Mouse (Mus musculus) lung, postnatal 0 days (tissue): ENCODE measurements at regions not wholly inside any gene's neighbourhood (a gene's known extent, or its start where the extent isn't known, plus 50 kb on each side); places are given as distances from the start of the nearest gene placed in this dataset.

Experiments
- ATAC-seq: fragments of 200-750 bp; cut with Nextera tagmentation; 2 replicates; pipeline ENCODE4 v1.8.0; 2017; ENCODE audit warnings: moderate library complexity
- DNase-seq: peaks from one replicate; pipeline ENCODE4 v3.0.0-alpha.2; 2016; ENCODE audit warnings: low spot score
- H3K27ac ChIP-seq: fragments of 300-500 bp; sonication (generic); 2 replicates; pipeline ENCODE4 v1.5.1; 2014; ENCODE audit warnings: antibody characterized with exemption, mild to moderate bottlenecking, low read length, mixed read lengths
- H3K27me3 ChIP-seq: fragments of 300-500 bp; sonication (generic); replicated peaks from 2 replicates; pipeline ENCODE4 v1.6.1; 2014; ENCODE audit warnings: low read length, mixed read lengths; ENCODE audit not compliant: insufficient read depth
- H3K36me3 ChIP-seq: fragments of 300-500 bp; sonication (generic); 2 replicates; pipeline ENCODE4 v1.6.1; 2014; ENCODE audit warnings: low read length, mixed read lengths; ENCODE audit not compliant: insufficient read depth
- H3K4me1 ChIP-seq: fragments of 300-500 bp; sonication (generic); 2 replicates; pipeline ENCODE4 v1.6.1; 2014; ENCODE audit warnings: antibody characterized with exemption, low read depth, low read length, mixed read lengths; ENCODE audit not compliant: insufficient read depth
- H3K4me2 ChIP-seq: fragments of 300-500 bp; sonication (generic); replicated peaks from 2 replicates; pipeline ENCODE4 v1.6.1; 2014; ENCODE audit warnings: low read depth, mild to moderate bottlenecking, low read length, moderate library complexity, mixed read lengths
- H3K4me3 ChIP-seq: fragments of 300-500 bp; sonication (generic); 2 replicates; pipeline ENCODE4 v1.5.1; 2014; ENCODE audit warnings: low read depth, low read length
- H3K9ac ChIP-seq: fragments of 300-500 bp; sonication (generic); replicated peaks from 2 replicates; pipeline ENCODE4 v1.6.1; 2014; ENCODE audit warnings: low read depth, mild to moderate bottlenecking
- H3K9me3 ChIP-seq: fragments of 300-500 bp; sonication (generic); 2 replicates; pipeline ENCODE4 v1.6.1; 2016; ENCODE audit warnings: low read length, mixed read lengths
- CTCF ChIP-seq: IDR thresholded peaks from 2 replicates; pipeline ENCODE4 v1.5.1; 2016; ENCODE audit warnings: antibody characterized with exemption, mild to moderate bottlenecking
- EP300 ChIP-seq: IDR thresholded peaks from 2 replicates; pipeline ENCODE4 v1.6.1; 2016; ENCODE audit warnings: antibody characterized with exemption, mild to moderate bottlenecking, control low read depth
- WGBS: fragments of 180-500 bp; shearing (Covaris S2); extraction: QIAGEN DNeasy Blood & Tissue Kit; methylation state at CpG from one replicate; pipeline ENCODE4 v1.1.7; 2014; 5-methylcytosine and 5-hydroxymethylcytosine counted together

DNA sequence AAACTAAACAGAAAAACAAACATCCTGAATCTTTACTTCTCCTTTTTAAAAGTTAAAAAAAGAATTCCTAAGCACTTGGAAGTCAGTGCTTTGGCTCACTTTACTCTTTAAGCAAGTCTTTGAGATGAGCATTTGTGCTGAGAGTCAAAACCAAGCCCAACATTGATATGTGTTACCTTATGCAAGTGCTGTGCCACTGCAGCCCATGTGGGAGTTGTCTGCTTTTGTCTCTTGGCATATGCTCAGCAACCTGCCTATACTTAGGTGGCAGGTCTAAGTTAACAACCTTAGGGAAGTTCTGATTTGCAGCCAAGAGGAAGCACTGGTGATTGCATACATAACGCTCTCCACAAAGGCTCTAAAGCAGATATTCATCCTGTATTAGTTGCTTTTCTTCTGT lies 493.1 kb downstream of the D3Ertd751e start:
- WGBS, result 62% methylated on average over 1 of the region's 1 CpGs
- H3K4me2 ChIP-seq, result no peak overlapping the region

More for the DNA sequence above, 493.1 kb downstream of the D3Ertd751e start:
- Histone ChIP-seq H3K4me1 (no peaks in the 10 kb centered on the region), H3K4me3 (no peak overlapping the region), H3K9ac (no peak overlapping the region), H3K36me3 (no peaks in the 10 kb centered on the region), H3K9me3 (no peaks in the 10 kb centered on the region), H3K27ac (no peak overlapping the region), H3K27me3 (no peaks in the 10 kb centered on the region)
- DNase-seq, result no peak
- TF ChIP-seq EP300 (no peak), CTCF (no peak)
- no peak for ATAC-seq
